Comparison of ENCODE assay signal across 22 mouse cellular contexts in genomic region chr19:29472424-29472823, GRCm38 (mm10). TPM values are rescaled to one million over a fixed set of nuclear protein-coding genes. Genes with fewer than 3 reads are reported as not detected.
DNase-seq lines count a peak whose midpoint lies in the region; ATAC-seq and TF ChIP-seq lines count a peak whose summit lies in the region.
"Had no signal": no experiment of that assay in that cellular context is flagged by ENCODE, and none has a peak within 500 bp of the region (broad histone marks: within the 10 kb centered on the region; RNA-seq: fewer than 3 reads in every experiment).

No protein-coding gene starts in this region.

- H3K9me3 ChIP-seq in heart, embryonic 10.5 days: no peaks in the 10 kb centered on the region
- no peaks in the 10 kb centered on the region for H3K9me3 ChIP-seq in liver, embryonic 12.5 days (replicated peaks)
- no peaks in the 10 kb centered on the region for H3K9me3 ChIP-seq in limb, embryonic 10.5 days (replicated peaks)
- no peaks in the 10 kb centered on the region for H3K9me3 ChIP-seq in kidney, embryonic 15.5 days (replicated peaks)
- H3K9me3 ChIP-seq: embryonic facial prominence, embryonic 15.5 days; G1E; hindbrain, embryonic 15.5 days; neural tube, embryonic 15.5 days had no signal

- 41% methylated on average over 8 of the region's 8 CpGs for WGBS in heart, embryonic 10.5 days
- 29% methylated on average over 8 of the region's 8 CpGs for WGBS in liver, embryonic 12.5 days (ENCODE audit: insufficient replicate concordance)
- 90% methylated on average over 8 of the region's 8 CpGs for WGBS in cerebellum, adult 2 months
- 85% methylated on average over 8 of the region's 8 CpGs for WGBS in limb, embryonic 10.5 days
- WGBS in kidney, embryonic 15.5 days: 86% methylated on average over 8 of the region's 8 CpGs

- H3K9ac ChIP-seq in liver, embryonic 12.5 days: no peak overlapping the region
- no peak overlapping the region for H3K9ac ChIP-seq in kidney, embryonic 15.5 days
- H3K9ac ChIP-seq: embryonic facial prominence, embryonic 15.5 days; hindbrain, embryonic 15.5 days; neural tube, embryonic 15.5 days had no signal

- intact Hi-C loops in heart, postnatal 14 days (cut with DNase I): no loop called here

- H3K4me1 ChIP-seq in heart, embryonic 10.5 days: peaks cover 52% of the 10 kb centered on the region
- H3K4me1 ChIP-seq in liver, embryonic 12.5 days: peaks cover 64% of the 10 kb centered on the region
- H3K4me1 ChIP-seq in cerebellum, adult 2 months (ENCODE audit: control insufficient read depth, insufficient read depth, low read length): no peaks in the 10 kb centered on the region
- peaks cover 27% of the 10 kb centered on the region for H3K4me1 ChIP-seq in limb, embryonic 10.5 days
- H3K4me1 ChIP-seq in kidney, embryonic 15.5 days: peaks cover 8% of the 10 kb centered on the region

- no peak for DNase-seq in heart, embryonic 10.5 days (ENCODE audit: low spot score)
- no peak for DNase-seq in heart, postnatal 14 days
- peak; percentile 13 for DNase-seq in kidney, adult 18-20 months
- no peak for DNase-seq in kidney, postnatal 14 days
- no peak for DNase-seq in cerebellum, adult 2 months
- DNase-seq in limb, embryonic 10.5 days (ENCODE audit: low spot score): no peak
- DNase-seq: adrenal gland, postnatal 14 days; cerebellum, adult 11 months; cerebellum, postnatal 36 days; kidney, postnatal 25 days; left cerebral cortex, postnatal 4 days; lung, adult 18-20 months; lung, postnatal 14 days; right cerebral cortex, postnatal 25 days; thymus, adult 18-20 months had no signal

- TF ChIP-seq CTCF in cerebellum, adult 2 months (IDR thresholded peaks at IDR 0.05; ENCODE audit: borderline replicate concordance, insufficient read depth, low read depth, low read length): no peak

- no peaks in the 10 kb centered on the region for H3K36me3 ChIP-seq in heart, embryonic 10.5 days
- H3K36me3 ChIP-seq in liver, embryonic 12.5 days: no peaks in the 10 kb centered on the region
- H3K36me3 ChIP-seq in limb, embryonic 10.5 days: no peaks in the 10 kb centered on the region
- H3K36me3 ChIP-seq in kidney, embryonic 15.5 days: no peaks in the 10 kb centered on the region
- H3K36me3 ChIP-seq: embryonic facial prominence, embryonic 15.5 days; hindbrain, embryonic 15.5 days; neural tube, embryonic 15.5 days had no signal

- ATAC-seq in liver, embryonic 12.5 days: peak; percentile 58; the same call in 1 of the 2 replicates
- ATAC-seq in kidney, embryonic 15.5 days (replicated peaks; ENCODE audit: low FRiP score): no peak
- ATAC-seq: midbrain, embryonic 16.5 days had no signal

- no peaks in the 10 kb centered on the region for H3K27me3 ChIP-seq in heart, embryonic 10.5 days (ENCODE audit: insufficient read depth, poor library complexity, severe bottlenecking)
- no peaks in the 10 kb centered on the region for H3K27me3 ChIP-seq in liver, embryonic 12.5 days (replicated peaks)
- no peaks in the 10 kb centered on the region for H3K27me3 ChIP-seq in cerebellum, adult 2 months (ENCODE audit: control insufficient read depth, insufficient read depth, low read length)
- no peaks in the 10 kb centered on the region for H3K27me3 ChIP-seq in limb, embryonic 10.5 days (ENCODE audit: low read depth, poor library complexity, severe bottlenecking)
- H3K27me3 ChIP-seq in kidney, embryonic 15.5 days: no peaks in the 10 kb centered on the region
- H3K27me3 ChIP-seq: embryonic facial prominence, embryonic 15.5 days; hindbrain, embryonic 15.5 days; neural tube, embryonic 15.5 days had no signal

- no peak overlapping the region for H3K4me2 ChIP-seq in liver, embryonic 12.5 days
- H3K4me2 ChIP-seq in kidney, embryonic 15.5 days: no peak overlapping the region
- H3K4me2 ChIP-seq: embryonic facial prominence, embryonic 15.5 days; hindbrain, embryonic 15.5 days; neural tube, embryonic 15.5 days had no signal

- peak overlapping the region; percentile 90 for H3K27ac ChIP-seq in heart, embryonic 10.5 days
- no peak overlapping the region for H3K27ac ChIP-seq in liver, embryonic 12.5 days
- H3K27ac ChIP-seq in cerebellum, adult 2 months (ENCODE audit: insufficient read depth, low read length): no peak overlapping the region
- H3K27ac ChIP-seq in limb, embryonic 10.5 days: no peak overlapping the region
- H3K27ac ChIP-seq in kidney, embryonic 15.5 days: no peak overlapping the region
- H3K27ac ChIP-seq: embryonic facial prominence, embryonic 15.5 days; hindbrain, embryonic 15.5 days; neural tube, embryonic 15.5 days had no signal

- H3K4me3 ChIP-seq in heart, embryonic 10.5 days: no peak overlapping the region
- no peak overlapping the region for H3K4me3 ChIP-seq in liver, embryonic 12.5 days
- no peak overlapping the region for H3K4me3 ChIP-seq in cerebellum, adult 2 months (replicated peaks; ENCODE audit: insufficient read depth, low read depth, low read length)
- no peak overlapping the region for H3K4me3 ChIP-seq in limb, embryonic 10.5 days
- no peak overlapping the region for H3K4me3 ChIP-seq in kidney, embryonic 15.5 days (replicated peaks)
- H3K4me3 ChIP-seq: embryonic facial prominence, embryonic 15.5 days; hindbrain, embryonic 15.5 days; neural tube, embryonic 15.5 days had no signal

- no peak for TF ChIP-seq POLR2A in cerebellum, adult 2 months (IDR thresholded peaks at IDR 0.05; ENCODE audit: borderline replicate concordance, insufficient read depth, low read length)

RNA-seq across cellular contexts. Expression of gene Ric1, which starts 49.7 kb away (rescaled TPM):
- 6.6 and 8.9 TPM in 2 replicates for polyA plus RNA-seq in heart, embryonic 10.5 days (2016; fragmentation: Nextera tagmentation; extraction: Ambion mirVana)
- total RNA-seq in heart, postnatal 14 days (2021): 10 to 100 TPM; 27.3 to 30.8 TPM
- 4.9 and 5.8 TPM in 2 replicates for polyA plus RNA-seq in liver, embryonic 12.5 days (2016; fragmentation: Nextera tagmentation; extraction: Ambion mirVana)
- 28.0 and 30.8 TPM in 2 replicates for polyA plus RNA-seq in cerebellum, adult 2 months (2012; rRNA removed)
- 15.5 and 19.5 TPM in 2 replicates for polyA plus RNA-seq in limb, embryonic 10.5 days (2016; fragmentation: Nextera tagmentation; extraction: Ambion mirVana)
- polyA plus RNA-seq in kidney, embryonic 15.5 days (2015; fragmentation: Nextera tagmentation; extraction: Ambion mirVana): 14.2 and 14.6 TPM in 2 replicates
